Mouse (Mus musculus) kidney, adult 2 months (tissue): ENCODE measurements around the gene 1700080O16Rik. TPM values are rescaled to one million over a fixed set of nuclear protein-coding genes. Genes with fewer than 3 reads are reported as not detected.

Experiments used
- DNase-seq: peaks from one replicate; pipeline ENCODE4 v3.0.0; 2021
- H3K27ac ChIP-seq: fragments of 200-500 bp; 2 replicates; pipeline ENCODE4 v1.5.1; 2012; ENCODE audit warnings: low read depth, low read length, control low read depth, inconsistent platforms; ENCODE audit not compliant: insufficient read depth
- H3K27me3 ChIP-seq: fragments of 200-500 bp; replicated peaks from 2 replicates; pipeline ENCODE4 v1.6.1; 2012; ENCODE audit warnings: mild to moderate bottlenecking, moderate library complexity, low read length, inconsistent platforms; ENCODE audit not compliant: control insufficient read depth, insufficient read depth
- H3K36me3 ChIP-seq: fragments of 200-500 bp; 2 replicates; pipeline ENCODE4 v1.6.1; 2012; ENCODE audit warnings: mild to moderate bottlenecking, moderate library complexity, low read length, inconsistent platforms; ENCODE audit not compliant: control insufficient read depth, insufficient read depth
- H3K4me1 ChIP-seq: fragments of 200-500 bp; 2 replicates; pipeline ENCODE4 v1.6.1; 2011; ENCODE audit warnings: low read length; ENCODE audit not compliant: control insufficient read depth, insufficient read depth
- H3K4me3 ChIP-seq: fragments of 200-500 bp; 2 replicates; pipeline ENCODE4 v1.5.1; 2011; ENCODE audit warnings: mild to moderate bottlenecking, low read depth, low read length, control low read depth; ENCODE audit not compliant: insufficient read depth
- CTCF ChIP-seq: fragments of 200-500 bp; conservative IDR thresholded peaks from 2 replicates; pipeline ENCODE4 v1.5.1; 2011; ENCODE audit warnings: low read depth, mild to moderate bottlenecking, control low read depth, low read length, moderate library complexity, mixed read lengths; ENCODE audit not compliant: insufficient read depth, insufficient read length
- POLR2A ChIP-seq: fragments of 200-500 bp; IDR thresholded peaks from one replicate; pipeline ENCODE4 v1.6.1; 2011; ENCODE audit warnings: low read depth, low read length, control low read depth
- WGBS: fragments of 180-500 bp; shearing (Covaris S2); methylation state at CpG from one replicate; pipeline ENCODE4 v1.1.7; 2018; 5-methylcytosine and 5-hydroxymethylcytosine counted together
- polyA plus RNA-seq: library from polyadenylated mRNA; depleted of rRNA; stranded (reverse); fragments of >200 nt; gene quantifications from 2 replicates; pipeline ENCODE4 v1.2.3, GENCODE M21; 2012; rRNA removed

Gene 1700080O16Rik
- not detected in 2 replicates for polyA plus RNA-seq

DNA sequence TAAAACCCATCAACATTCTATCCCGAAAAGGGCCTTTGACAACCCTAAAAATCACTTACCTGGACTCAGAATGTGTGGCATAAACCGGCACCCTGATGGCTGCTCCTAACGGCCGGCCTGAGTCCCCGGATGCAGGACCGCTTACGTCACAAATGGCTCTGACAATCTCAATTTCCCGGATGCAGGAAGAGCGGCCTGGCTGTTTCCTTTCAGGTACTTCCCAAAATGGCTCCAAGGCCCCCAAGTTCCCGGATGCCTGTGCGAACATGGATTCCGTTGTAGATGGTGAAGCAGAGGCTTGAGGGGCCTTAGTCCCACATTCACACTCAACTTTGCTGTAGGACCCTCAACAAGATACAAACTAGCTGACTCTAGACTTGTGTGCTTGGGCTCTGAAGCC is at the start of gene 1700080O16Rik:
TSS of gene 1700080O16Rik (minus strand) at position 101 of the 400 bp plus-strand sequence.
- Histone ChIP-seq H3K36me3 (no peaks in the 10 kb centered on the region), H3K27me3 (no peaks in the 10 kb centered on the region), H3K4me3 (no peak within 1 kb of the TSS), H3K27ac (no peak within 1 kb of the TSS), H3K4me1 (no peaks in the 10 kb centered on the region)
- no peak for TF ChIP-seq CTCF
- no peak for TF ChIP-seq POLR2A
- no peak for DNase-seq
- 96% methylated on average over 12 of the region's 12 CpGs for WGBS

DNA sequence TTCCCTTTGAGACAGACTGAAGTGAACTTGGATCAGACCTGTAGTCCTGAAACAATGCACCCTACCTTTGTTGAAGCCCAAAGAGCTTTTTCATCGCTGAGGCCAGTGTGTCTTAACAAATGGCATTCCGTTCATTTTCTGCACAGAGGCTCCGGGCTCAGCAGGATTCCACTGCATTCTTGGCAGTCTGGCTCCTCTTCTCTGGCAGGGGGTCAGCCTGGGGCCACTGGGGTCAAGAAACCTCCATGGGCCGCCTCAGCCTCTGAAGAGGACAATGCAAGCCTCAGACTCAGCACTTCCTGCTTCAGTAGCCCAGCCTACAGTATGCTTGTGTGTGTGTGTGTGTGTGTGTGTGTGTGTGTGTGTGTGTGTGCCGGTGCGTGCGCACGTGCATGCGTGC is 45.1 kb upstream of the 1700080O16Rik start:
- Histone ChIP-seq H3K4me1 (no peaks in the 10 kb centered on the region), H3K36me3 (no peaks in the 10 kb centered on the region), H3K27ac (no peak overlapping the region), H3K4me3 (no peak overlapping the region), H3K27me3 (no peaks in the 10 kb centered on the region)
- DNase-seq, result peak; percentile 31
- TF ChIP-seq POLR2A, result no peak
- TF ChIP-seq CTCF, result no peak
- 56% methylated on average over 9 of the region's 9 CpGs for WGBS

- Histone ChIP-seq H3K27me3 (no peaks in the 10 kb centered on the region), H3K36me3 (no peaks in the 10 kb centered on the region), H3K4me1 (no peaks in the 10 kb centered on the region), H3K4me3 (no peak overlapping the region), H3K27ac (no peak overlapping the region)
- 65% methylated on average over 5 of the region's 5 CpGs for WGBS
- no peak for TF ChIP-seq POLR2A
- TF ChIP-seq CTCF, result no peak
- no peak for DNase-seq
Observed at GRCm38 (mm10) chrX:52000072-52000471, 27.5 kb upstream of the 1700080O16Rik start.

DNA sequence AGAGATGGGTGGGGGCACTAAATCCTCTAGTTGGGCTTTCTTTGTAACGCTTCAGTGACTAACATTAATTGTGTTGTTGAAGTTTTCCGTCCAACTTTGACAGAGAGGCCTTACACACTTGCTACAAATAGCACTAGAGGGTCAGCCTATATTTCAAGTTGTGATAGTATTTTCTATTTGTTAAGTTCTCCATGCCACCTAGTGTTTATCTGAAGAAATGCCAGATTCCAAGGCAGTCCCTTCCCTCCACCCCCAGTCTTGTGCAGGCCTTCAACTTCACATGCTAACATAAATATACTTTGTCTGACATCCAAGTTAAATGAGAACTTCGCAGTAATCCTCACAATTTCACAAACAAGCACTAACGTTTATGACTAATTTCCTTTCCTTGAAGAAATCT is 26.9 kb upstream of the 1700080O16Rik start:
- H3K27me3 ChIP-seq, result no peaks in the 10 kb centered on the region
- DNase-seq, result no peak
- no peaks in the 10 kb centered on the region for H3K36me3 ChIP-seq
- WGBS, result 43% methylated on average over 4 of the region's 4 CpGs
- H3K4me1 ChIP-seq, result no peaks in the 10 kb centered on the region
- TF ChIP-seq POLR2A (no peak), CTCF (no peak)
- no peak overlapping the region for H3K4me3 ChIP-seq
- H3K27ac ChIP-seq, result no peak overlapping the region

- WGBS, result 85% methylated on average over 4 of the region's 4 CpGs
- H3K4me3 ChIP-seq, result no peak overlapping the region
- DNase-seq, result no peak
- H3K36me3 ChIP-seq, result no peaks in the 10 kb centered on the region
- H3K27ac ChIP-seq, result no peak overlapping the region
- H3K4me1 ChIP-seq, result no peaks in the 10 kb centered on the region
- TF ChIP-seq POLR2A, result no peak
- TF ChIP-seq CTCF, result no peak
- H3K27me3 ChIP-seq, result no peaks in the 10 kb centered on the region
Observed at GRCm38 (mm10) chrX:51976361-51976760, 3.8 kb upstream of the 1700080O16Rik start.

GRCm38 (mm10) chrX:51974618-51975017 is 2.0 kb upstream of the 1700080O16Rik start:
- no peaks in the 10 kb centered on the region for H3K27me3 ChIP-seq
- H3K4me3 ChIP-seq, result no peak overlapping the region
- H3K4me1 ChIP-seq, result no peaks in the 10 kb centered on the region
- H3K36me3 ChIP-seq, result no peaks in the 10 kb centered on the region
- TF ChIP-seq CTCF (no peak), POLR2A (no peak)
- DNase-seq, result no peak
- H3K27ac ChIP-seq, result no peak overlapping the region

GRCm38 (mm10) chrX:51948071-51948470 is 24.5 kb downstream of the 1700080O16Rik start:
- WGBS, result 82% methylated on average over 3 of the region's 3 CpGs
- no peak overlapping the region for H3K4me3 ChIP-seq
- H3K36me3 ChIP-seq, result no peaks in the 10 kb centered on the region
- no peak for TF ChIP-seq CTCF
- TF ChIP-seq POLR2A, result no peak
- no peak for DNase-seq
- no peak overlapping the region for H3K27ac ChIP-seq
- no peaks in the 10 kb centered on the region for H3K27me3 ChIP-seq
- H3K4me1 ChIP-seq, result no peaks in the 10 kb centered on the region

GRCm38 (mm10) chrX:51938076-51938475 is 34.5 kb downstream of the 1700080O16Rik start:
- Histone ChIP-seq H3K4me3 (no peak overlapping the region), H3K27me3 (no peaks in the 10 kb centered on the region)
- WGBS, result 75% methylated on average over 5 of the region's 5 CpGs

More at GRCm38 (mm10) chrX:51938076-51938475, 34.5 kb downstream of the 1700080O16Rik start:
- no peaks in the 10 kb centered on the region for H3K36me3 ChIP-seq
- no peak overlapping the region for H3K27ac ChIP-seq
- no peaks in the 10 kb centered on the region for H3K4me1 ChIP-seq
- TF ChIP-seq CTCF (no peak), POLR2A (no peak)
- no peak for DNase-seq
